Mouse (Mus musculus) MEL (cell line): ENCODE results near the gene Lrrc20.

Experiments
- CTCF ChIP-seq, 3 experiments: IDR thresholded peaks in 2 of 3; conservative IDR thresholded peaks in 1 of 3; 2 replicates each; pipeline ENCODE4 v1.5.1; 2011 to 2012; ENCODE audit warnings: low read length in 3 of 3, low read depth in 2 of 3, mild to moderate bottlenecking in 2 of 3, improper control_type of control experiment in 1 of 3, inconsistent platforms in 1 of 3, mixed read lengths in 1 of 3, moderate library complexity in 1 of 3; ENCODE audit not compliant: control insufficient read depth in 1 of 3, insufficient read depth in 1 of 3, poor library complexity in 1 of 3, severe bottlenecking in 1 of 3
- E2F4 ChIP-seq: IDR thresholded peaks from 2 replicates; pipeline ENCODE4 v1.6.1; 2011; ENCODE audit warnings: low read depth, low read length, improper control_type of control experiment, borderline replicate concordance
- GATA1 ChIP-seq: IDR thresholded peaks from 2 replicates; pipeline ENCODE4 v1.6.1; 2011; ENCODE audit warnings: low read depth, low read length, improper control_type of control experiment
- HCFC1 ChIP-seq: IDR thresholded peaks from 2 replicates; pipeline ENCODE4 v1.6.1; 2012; ENCODE audit warnings: low read depth, mild to moderate bottlenecking, inconsistent platforms, low read length, improper control_type of control experiment, moderate library complexity
- MEF2A ChIP-seq: IDR thresholded peaks from 2 replicates; pipeline ENCODE4 v1.6.1; 2014; ENCODE audit warnings: low read depth, mild to moderate bottlenecking, inconsistent platforms, low read length, improper control_type of control experiment; ENCODE audit not compliant: poor library complexity, insufficient replicate concordance, severe bottlenecking; ENCODE audit errors: extremely low read depth
- MYB ChIP-seq: IDR thresholded peaks from 2 replicates; pipeline ENCODE4 v1.6.1; 2011; ENCODE audit warnings: mild to moderate bottlenecking, low read depth, low read length, improper control_type of control experiment
- MYC ChIP-seq: IDR thresholded peaks from 2 replicates; pipeline ENCODE4 v1.6.1; 2011; ENCODE audit warnings: low read depth, mild to moderate bottlenecking, low read length, improper control_type of control experiment, moderate library complexity
- POLR2A ChIP-seq, 2 experiments: IDR thresholded peaks; 2 replicates each; pipeline ENCODE4 v1.6.1; 2011 to 2012; ENCODE audit warnings: low read length in 2 of 2, mild to moderate bottlenecking in 2 of 2, control low read depth in 1 of 2, improper control_type of control experiment in 1 of 2, low read depth in 1 of 2, moderate library complexity in 1 of 2; ENCODE audit not compliant: control insufficient read depth in 1 of 2, insufficient read depth in 1 of 2, poor library complexity in 1 of 2
- SIN3A ChIP-seq: IDR thresholded peaks from 2 replicates; pipeline ENCODE4 v1.6.1; 2012; ENCODE audit warnings: low read length, improper control_type of control experiment, inconsistent platforms
- SMC3 ChIP-seq: IDR thresholded peaks from 2 replicates; pipeline ENCODE4 v1.6.1; 2011; ENCODE audit warnings: low read depth, low read length, improper control_type of control experiment
- USF1 ChIP-seq: IDR thresholded peaks from 2 replicates; pipeline ENCODE4 v1.6.1; 2014; ENCODE audit warnings: low read depth, mild to moderate bottlenecking, inconsistent platforms, low read length, improper control_type of control experiment, moderate library complexity
- USF2 ChIP-seq, 2 experiments: IDR thresholded peaks; 2 replicates each; pipeline ENCODE4 v1.6.1; 2011 to 2012; ENCODE audit warnings: improper control_type of control experiment in 2 of 2, low read length in 2 of 2, borderline replicate concordance in 1 of 2, inconsistent platforms in 1 of 2, low read depth in 1 of 2, mild to moderate bottlenecking in 1 of 2; ENCODE audit not compliant: insufficient read depth in 1 of 2

GRCm38 (mm10) chr10:61499505-61500466, 24.2 kb downstream of the Lrrc20 start:
- TF ChIP-seq CTCF (IDR thresholded peaks at IDR 0.05 in 2 of 3, conservative IDR thresholded peaks at IDR 0.05 in 1 of 3; ENCODE audit: control insufficient read depth in 1 of 3, insufficient read depth in 1 of 3, low read depth in 2 of 3, low read length in 3 of 3, poor library complexity in 1 of 3, severe bottlenecking in 1 of 3) (no peak), E2F4 (no peak), HCFC1 (no peak), POLR2A (IDR thresholded peaks at IDR 0.05; ENCODE audit: control insufficient read depth in 1 of 2, insufficient read depth in 1 of 2, low read depth in 1 of 2, low read length in 2 of 2, poor library complexity in 1 of 2) (no peak), SIN3A (no peak), GATA1 (no peak), MEF2A (no peak), USF2 (IDR thresholded peaks at IDR 0.05; ENCODE audit: borderline replicate concordance in 1 of 2, insufficient read depth in 1 of 2, low read depth in 1 of 2, low read length in 2 of 2) (no peak), USF1 (no peak), SMC3 (no peak), MYB (no peak), MYC (no peak)
